Mouse (Mus musculus) layer of hippocampus, postnatal 10 days (tissue): Measurements from ENCODE around the gene Zfp592. TPM values are rescaled to one million over a fixed set of nuclear protein-coding genes. Genes with fewer than 3 reads are reported as not detected.
"Not testable (repeated sequence)": the region's sequence is repeated elsewhere in the genome, so short reads cannot be mapped to it uniquely, and the experiment has no call there.

ENCODE experiments used
- DNase-seq, 2 experiments: peaks; one replicate each; pipeline ENCODE4 v3.0.0; 2021; ENCODE audit warnings: low spot score in 2 of 2
- long read RNA-seq: library from polyadenylated mRNA; stranded (forward); transcript quantifications from one replicate; pipeline ENCODE4 v2.0.0, GENCODE M21; 2023
- total RNA-seq, 2 experiments: library from RNA; stranded (reverse); gene quantifications; 2 replicates each; pipeline ENCODE4 v1.2.3; 2021

Gene Zfp592
- total RNA-seq = 10 to 100 TPM; 24.8 to 32.7 TPM
- long read RNA-seq, full-length matches to known transcripts = 1 of 3 reads
- long read RNA-seq, partial matches to known transcripts = 0 of 3 reads
- long read RNA-seq, other reads (novel, unspliced or antisense) = 2 of 3 reads

- peak; percentile 73 to 82 for DNase-seq
These were observed at the start of gene Zfp592 for GRCm38 (mm10) chr7:80992980-80993833. Gene Zfp592, plus strand, starts transcription at chr7:80993681.

DNA sequence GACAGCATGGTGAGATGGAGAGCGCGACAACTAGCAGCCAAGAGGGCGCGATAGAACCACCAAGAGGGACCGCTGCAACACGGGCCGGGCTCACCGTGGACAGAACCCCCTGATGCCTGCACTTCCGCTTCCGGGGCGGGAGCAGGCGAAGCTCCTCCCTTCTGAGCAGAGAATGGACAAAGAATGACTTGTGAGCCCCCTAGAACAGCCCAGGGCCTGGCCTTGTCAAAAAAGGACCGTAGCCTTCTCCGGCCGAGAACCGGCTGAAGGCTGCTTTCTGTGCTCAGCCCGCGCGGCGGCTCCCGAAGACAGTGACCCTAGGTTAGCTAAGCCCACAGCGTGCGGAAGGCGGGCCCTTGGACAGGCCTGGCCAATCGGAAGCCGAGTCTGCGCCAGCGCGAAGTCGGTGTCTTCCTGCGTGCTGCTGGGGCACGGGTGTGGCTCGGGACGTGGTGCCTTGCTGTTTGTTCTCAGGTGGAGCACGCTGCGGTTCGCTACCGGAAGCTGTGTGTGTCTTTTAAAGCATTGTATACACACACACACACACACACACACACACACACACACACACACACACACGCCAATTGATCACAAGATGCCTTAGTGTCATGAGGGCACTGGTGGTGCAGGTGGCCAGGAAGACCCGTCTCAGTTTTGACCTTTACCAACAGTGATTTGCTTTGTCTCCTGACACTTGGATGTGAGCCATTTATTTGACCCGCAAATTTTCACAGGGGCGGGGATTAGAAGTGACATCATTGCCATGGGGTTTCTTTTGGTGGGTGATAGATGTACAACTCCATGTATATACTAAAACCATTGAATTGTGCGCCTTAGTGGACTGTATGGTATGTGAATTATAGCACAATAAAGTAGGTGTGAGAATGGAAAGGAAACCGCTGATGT is 45.8 kb upstream of the Zfp592 start, which contains the start of gene Sec11a:
Gene Sec11a, minus strand, starts transcription at position 336 of the 906 bp plus-strand sequence.
- DNase-seq = peak; percentile 95 to 96

- no peak for DNase-seq
These were observed 42.0 kb upstream of the Zfp592 start for GRCm38 (mm10) chr7:80951461-80951860.

GRCm38 (mm10) chr7:80952140-80952539 is 41.3 kb upstream of the Zfp592 start:
- DNase-seq = no peak

DNA sequence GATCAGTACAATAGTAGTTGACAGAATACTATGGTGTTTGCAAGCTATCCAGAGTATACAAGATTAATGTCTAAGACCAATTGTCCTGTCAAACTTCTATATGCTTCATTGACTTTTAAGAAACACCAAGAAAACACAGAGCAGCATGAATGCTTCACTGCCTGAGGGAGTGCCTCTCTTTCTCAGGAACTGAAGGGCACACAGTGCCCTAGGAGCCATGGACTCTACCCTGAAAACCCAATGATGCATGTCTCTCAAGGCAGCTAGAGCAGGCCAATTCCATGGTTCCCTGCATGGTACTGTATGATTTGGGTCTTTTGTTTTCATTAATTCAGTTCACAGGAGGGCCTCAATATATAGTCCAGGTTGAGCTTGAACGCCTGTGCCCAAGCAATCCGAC is 39.2 kb upstream of the Zfp592 start:
- no peak for DNase-seq

DNA sequence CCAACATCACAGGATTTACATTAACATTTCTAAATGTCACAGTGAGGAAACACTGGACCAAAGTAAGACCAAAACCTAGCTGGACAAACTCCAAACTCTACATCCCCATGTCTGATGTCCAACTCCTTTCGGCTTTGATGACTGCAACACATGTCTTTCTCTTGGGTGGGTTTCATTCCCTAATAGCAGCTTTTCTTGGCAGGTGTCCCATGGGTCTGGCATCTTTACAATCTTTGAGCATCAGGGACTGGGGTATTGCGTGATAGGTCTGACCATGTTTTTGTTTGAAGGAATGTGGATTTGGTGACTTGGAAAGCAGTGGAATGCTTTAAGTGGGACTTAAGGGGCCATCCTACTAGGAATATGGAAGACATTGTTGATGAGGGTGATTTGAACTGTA is 36.6 kb upstream of the Zfp592 start:
- DNase-seq = no peak

GRCm38 (mm10) chr7:80959003-80959402 is 34.5 kb upstream of the Zfp592 start:
- no peak for DNase-seq

DNA sequence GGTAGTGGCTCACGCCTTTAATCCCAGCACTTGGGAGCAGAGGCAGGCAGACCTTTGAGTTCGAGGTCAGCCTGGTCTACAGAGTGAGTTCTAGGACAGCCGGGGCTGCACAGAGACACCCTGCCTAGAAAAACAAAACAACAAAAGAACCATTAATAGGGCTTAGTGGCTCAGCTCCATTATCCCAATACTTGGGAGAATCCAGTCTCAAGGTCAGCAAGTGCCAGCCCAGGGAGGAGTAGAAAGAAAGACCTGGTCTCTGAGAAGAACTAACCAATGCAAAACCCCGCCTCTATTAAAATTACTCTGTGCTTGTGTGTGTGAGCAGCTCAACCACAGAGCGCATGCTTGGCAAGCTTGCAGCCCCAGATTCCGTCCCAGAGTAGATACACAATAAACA is 30.7 kb upstream of the Zfp592 start:
- no peak for DNase-seq

DNA sequence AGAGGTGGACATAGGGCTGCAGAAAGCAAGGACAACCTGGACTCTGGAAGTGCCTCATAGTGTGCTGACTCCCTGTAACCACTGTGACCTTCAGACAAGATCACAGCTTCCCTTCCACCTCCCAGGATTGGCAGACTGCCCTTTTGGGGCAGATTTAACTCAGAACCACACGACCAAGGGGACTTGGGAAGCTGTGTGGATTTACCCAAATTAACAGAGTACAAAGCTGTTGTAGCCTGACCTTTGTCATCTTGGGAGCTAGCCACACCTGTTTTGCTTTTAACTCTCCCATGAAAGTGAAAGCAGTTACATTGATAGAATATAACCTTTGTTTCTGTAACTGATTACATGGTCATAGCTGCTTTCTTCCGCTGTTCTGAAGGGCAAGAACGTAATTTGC is 22.6 kb upstream of the Zfp592 start:
- DNase-seq = no peak

GRCm38 (mm10) chr7:80971419-80971818 is 22.1 kb upstream of the Zfp592 start:
- DNase-seq = no peak

DNA sequence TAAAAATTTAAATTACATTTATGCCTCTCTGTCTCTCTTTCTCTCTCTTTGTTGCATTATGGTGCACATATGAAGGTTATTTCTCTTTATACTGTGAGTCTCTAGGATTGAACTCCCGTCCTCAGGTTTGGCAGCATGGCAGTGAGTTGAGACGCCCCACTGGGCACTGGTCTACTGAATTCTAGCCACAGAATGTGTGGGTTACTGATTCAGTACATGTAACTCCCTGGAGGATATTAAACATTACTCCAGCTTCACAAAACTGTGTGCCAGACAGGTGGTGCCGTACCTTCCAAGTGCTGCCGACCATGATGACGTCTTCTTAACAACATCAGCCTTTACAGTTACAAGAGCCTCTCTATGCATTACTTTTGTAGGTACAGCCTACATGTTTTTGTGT is 21.4 kb upstream of the Zfp592 start:
- no peak for DNase-seq

DNA sequence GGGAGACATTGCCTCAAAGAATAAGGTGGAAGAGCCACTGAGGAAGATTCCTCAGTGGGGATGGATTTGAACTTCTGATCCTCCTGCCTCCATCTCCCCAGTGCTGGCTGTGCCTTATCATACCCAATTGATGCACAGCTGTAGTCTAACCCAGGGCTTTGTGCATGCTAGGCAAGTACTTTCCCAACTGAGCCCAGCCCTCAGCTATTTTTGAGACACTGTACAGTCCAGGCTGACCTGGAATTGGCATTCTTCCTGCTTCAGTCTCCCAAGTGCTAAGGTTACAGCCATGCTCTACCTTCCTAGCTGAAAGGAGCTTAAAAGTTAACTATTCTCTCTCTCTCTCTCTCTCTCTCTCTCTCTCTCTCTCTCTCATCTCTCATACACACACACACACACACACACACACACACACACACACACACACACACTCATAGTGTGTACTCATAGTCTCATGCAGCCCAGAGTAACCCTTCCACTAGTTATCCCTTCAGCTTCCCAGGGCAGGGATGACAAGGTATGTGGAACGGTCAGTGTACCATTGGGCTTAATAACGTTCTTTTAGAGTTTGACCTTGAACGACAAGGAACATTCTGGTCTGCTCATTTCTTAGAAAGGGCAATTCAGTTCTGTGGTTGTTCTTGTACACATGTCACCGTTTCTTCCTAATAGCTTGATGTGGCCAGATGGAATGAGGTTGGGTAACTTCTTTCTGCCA is 20.4 kb upstream of the Zfp592 start:
- not testable (repeated sequence) for DNase-seq

DNA sequence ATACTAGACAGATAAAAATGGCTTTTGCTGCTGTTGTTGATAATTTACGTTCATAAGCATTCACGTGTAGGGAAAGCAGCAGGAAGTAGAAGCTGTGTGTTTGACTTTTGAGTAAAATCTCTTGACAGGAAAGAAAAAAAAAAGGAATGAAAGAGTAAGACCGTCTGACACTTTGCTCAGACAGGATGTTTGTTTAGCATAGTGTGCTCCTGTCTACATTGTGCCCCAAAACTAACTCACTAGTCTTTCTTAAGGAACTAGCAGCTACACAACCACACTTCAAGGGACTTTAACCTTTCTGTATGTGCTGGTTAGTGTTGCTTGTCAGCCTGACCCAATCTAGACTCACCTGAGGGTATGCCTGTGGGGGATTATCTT is 19.9 kb upstream of the Zfp592 start:
- not testable (repeated sequence) for DNase-seq

GRCm38 (mm10) chr7:80980566-80980965 is 12.9 kb upstream of the Zfp592 start:
- DNase-seq = peak in 1 of 2 experiments; percentile 9

GRCm38 (mm10) chr7:80986458-80987187 is 6.9 kb upstream of the Zfp592 start:
- DNase-seq = no peak

GRCm38 (mm10) chr7:80987805-80988625 is 5.5 kb upstream of the Zfp592 start:
- no peak for DNase-seq

DNA sequence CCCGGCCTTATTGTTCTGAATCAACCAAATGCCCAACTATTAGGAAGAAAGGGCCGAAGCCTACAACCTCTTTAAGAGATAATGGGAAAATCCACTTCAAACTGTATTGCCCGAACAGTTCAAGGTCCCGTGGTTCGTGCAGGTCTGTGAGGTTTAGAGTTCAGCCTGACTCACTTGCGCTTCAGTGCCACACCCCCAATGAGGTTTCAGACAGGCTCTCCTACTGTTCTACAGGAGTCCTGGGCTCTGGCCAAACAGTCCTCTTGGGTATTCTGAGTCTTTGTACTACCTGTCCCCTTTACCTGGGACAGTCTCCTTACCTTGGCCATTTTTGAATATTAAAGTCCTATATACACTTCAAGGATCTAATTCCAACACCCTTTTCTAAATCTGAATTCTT is 3.2 kb upstream of the Zfp592 start:
- DNase-seq = no peak

DNA sequence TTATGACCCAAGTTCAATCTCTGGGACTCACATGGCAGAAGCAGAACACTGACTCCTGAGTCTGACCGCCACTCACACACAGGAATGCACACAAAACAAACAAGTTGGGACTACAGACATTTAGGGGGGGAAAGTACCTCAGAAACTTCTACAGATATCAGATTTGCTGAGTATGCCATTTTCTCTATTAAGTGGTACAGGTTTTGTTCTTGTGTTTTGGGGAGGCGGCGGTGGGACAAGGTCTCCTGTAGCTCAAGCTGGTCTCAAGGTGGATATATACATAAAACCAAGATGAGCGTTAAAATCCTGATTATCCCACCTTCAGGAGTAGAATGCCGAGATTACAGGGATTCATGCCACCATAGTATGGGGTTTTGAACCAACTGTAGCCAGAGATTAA is 1.9 kb upstream of the Zfp592 start:
- DNase-seq = no peak

- DNase-seq = no peak
These were observed 1.4 kb upstream of the Zfp592 start for GRCm38 (mm10) chr7:80992063-80992462.

GRCm38 (mm10) chr7:80992631-80992979 is 876 bp upstream of the Zfp592 start:
- peak in 1 of 2 experiments; percentile 42 for DNase-seq
